20 mouse cellular contexts compared by ENCODE assay signal in the genomic region with DNA sequence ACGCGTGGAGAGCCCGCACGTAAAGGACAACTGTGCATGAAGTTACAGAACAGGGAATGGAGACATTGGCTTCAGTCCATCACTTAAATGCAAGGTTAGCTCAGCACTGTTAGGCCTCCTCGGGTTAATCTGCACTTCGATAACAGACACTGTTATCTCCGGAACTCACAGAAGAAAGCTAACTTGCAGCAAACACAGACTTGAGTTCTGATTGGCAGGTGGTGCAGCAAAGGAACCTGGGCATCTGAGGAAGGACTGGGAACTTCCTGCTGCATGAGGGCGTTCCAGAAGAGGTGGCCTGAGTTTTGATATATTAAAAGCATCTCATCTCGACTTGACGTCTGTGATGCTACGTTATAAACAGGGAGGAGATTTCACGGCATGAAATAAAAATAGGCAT.
"Had no signal": no experiment of that assay in that cellular context is flagged by ENCODE, and none has a peak within 500 bp of the region (broad histone marks: within the 10 kb centered on the region; RNA-seq: fewer than 3 reads in every experiment).

No protein-coding gene starts in this region.

- H3K27ac ChIP-seq: kidney, embryonic 15.5 days; left cerebral cortex, adult 2 months; liver, embryonic 13.5 days; lung, embryonic 15.5 days; midbrain, embryonic 10.5 days; midbrain, embryonic 15.5 days; neural tube, embryonic 12.5 days; neural tube, embryonic 15.5 days; stomach, embryonic 15.5 days had no signal

- H3K36me3 ChIP-seq: kidney, embryonic 15.5 days; liver, embryonic 13.5 days; lung, embryonic 15.5 days; midbrain, embryonic 10.5 days; midbrain, embryonic 15.5 days; neural tube, embryonic 12.5 days; neural tube, embryonic 15.5 days; stomach, embryonic 15.5 days had no signal

- H3K9ac ChIP-seq: kidney, embryonic 15.5 days; liver, embryonic 13.5 days; lung, embryonic 15.5 days; midbrain, embryonic 15.5 days; neural tube, embryonic 12.5 days; neural tube, embryonic 15.5 days; stomach, embryonic 15.5 days had no signal

- ATAC-seq: midbrain, embryonic 15.5 days had no signal

- DNase-seq: kidney, adult 8-10 months; kidney, postnatal 10 days; kidney, postnatal 36 days; layer of hippocampus, postnatal 36 days; liver, embryonic 13.5 days; lung, postnatal 10 days; lung, postnatal 36 days; right cerebral cortex, adult 18-20 months; right cerebral cortex, postnatal 25 days; spleen, adult 18-20 months; thymus, postnatal 25 days had no signal

- H3K27me3 ChIP-seq: kidney, embryonic 15.5 days; liver, embryonic 13.5 days; lung, embryonic 15.5 days; megakaryocyte, embryonic 14.5 days; midbrain, embryonic 15.5 days; neural tube, embryonic 12.5 days; neural tube, embryonic 15.5 days; stomach, embryonic 15.5 days had no signal

- H3K9me3 ChIP-seq: kidney, embryonic 15.5 days; liver, embryonic 13.5 days; lung, embryonic 15.5 days; midbrain, embryonic 10.5 days; midbrain, embryonic 15.5 days; neural tube, embryonic 12.5 days; neural tube, embryonic 15.5 days; stomach, embryonic 15.5 days had no signal

- H3K4me2 ChIP-seq: kidney, embryonic 15.5 days; liver, embryonic 13.5 days; lung, embryonic 15.5 days; midbrain, embryonic 15.5 days; neural tube, embryonic 12.5 days; neural tube, embryonic 15.5 days; stomach, embryonic 15.5 days had no signal

- H3K4me1 ChIP-seq: liver, embryonic 13.5 days; megakaryocyte, embryonic 14.5 days; midbrain, embryonic 10.5 days; midbrain, embryonic 15.5 days; neural tube, embryonic 12.5 days; neural tube, embryonic 15.5 days; stomach, embryonic 15.5 days had no signal

- H3K4me3 ChIP-seq: kidney, embryonic 15.5 days; left cerebral cortex, adult 2 months; liver, embryonic 13.5 days; lung, embryonic 15.5 days; megakaryocyte, embryonic 14.5 days; midbrain, embryonic 10.5 days; midbrain, embryonic 15.5 days; neural tube, embryonic 12.5 days; neural tube, embryonic 15.5 days; stomach, embryonic 15.5 days had no signal
